Mouse (Mus musculus): ENCODE results near the gene Xkr7.

- TF ChIP-seq CTCF (IDR thresholded peaks at IDR 0.05; ENCODE audit: low read depth, low read length) (no peak), POLR2A (IDR thresholded peaks at IDR 0.05; ENCODE audit: insufficient read depth, low read length) (no peak), EP300 (IDR thresholded peaks at IDR 0.05; ENCODE audit: insufficient read depth, low read depth, low read length) (no peak)
These were observed 27.8 kb upstream of the Xkr7 start for GRCm38 (mm10) chr2:153003681-153004338.

All from ES-Bruce4 (cell line).